Mouse (Mus musculus) lung, embryonic 16.5 days (tissue): ENCODE measurements at regions not wholly inside any gene's neighbourhood (a gene's known extent, or its start where the extent isn't known, plus 50 kb on each side); places are given as distances from the start of the nearest gene placed in this dataset.

ENCODE experiments used
- ATAC-seq: fragments of 200-750 bp; cut with Nextera tagmentation; 2 replicates; pipeline ENCODE4 v1.8.0; 2017; ENCODE audit warnings: low read depth, mild to moderate bottlenecking, moderate library complexity
- H3K27ac ChIP-seq: fragments of 300-500 bp; sonication (generic); 2 replicates; pipeline ENCODE4 v1.5.1; 2014; ENCODE audit warnings: mild to moderate bottlenecking, control low read depth, low read length
- H3K27me3 ChIP-seq: fragments of 300-500 bp; sonication (generic); 2 replicates; pipeline ENCODE4 v1.6.1; 2014; ENCODE audit warnings: low read depth, low read length, mixed read lengths; ENCODE audit not compliant: control insufficient read depth, insufficient read depth
- H3K36me3 ChIP-seq: fragments of 300-500 bp; sonication (generic); 2 replicates; pipeline ENCODE4 v1.6.1; 2014; ENCODE audit warnings: low read length; ENCODE audit not compliant: control insufficient read depth, insufficient read depth
- H3K4me1 ChIP-seq: fragments of 300-500 bp; sonication (generic); replicated peaks from 2 replicates; pipeline ENCODE4 v1.6.1; 2014; ENCODE audit warnings: low read length, mixed read lengths; ENCODE audit not compliant: control insufficient read depth, insufficient read depth
- H3K4me2 ChIP-seq: fragments of 300-500 bp; sonication (generic); 2 replicates; pipeline ENCODE4 v1.6.1; 2014; ENCODE audit warnings: low read depth, low read length, control low read depth
- H3K4me3 ChIP-seq: fragments of 300-500 bp; sonication (generic); 2 replicates; pipeline ENCODE4 v1.5.1; 2014; ENCODE audit warnings: mild to moderate bottlenecking, low read length, control low read depth
- H3K9ac ChIP-seq: fragments of 300-500 bp; sonication (generic); 2 replicates; pipeline ENCODE4 v1.6.1; 2014; ENCODE audit warnings: low read length, control low read depth
- H3K9me3 ChIP-seq: fragments of 300-500 bp; sonication (generic); 2 replicates; pipeline ENCODE4 v1.6.1; 2016; ENCODE audit warnings: low read length; ENCODE audit not compliant: control insufficient read depth
- WGBS: fragments of 180-500 bp; shearing (Covaris S2); extraction: QIAGEN DNeasy Blood & Tissue Kit; methylation state at CpG from one replicate; pipeline ENCODE4 v1.1.7; 2014; 5-methylcytosine and 5-hydroxymethylcytosine counted together

DNA sequence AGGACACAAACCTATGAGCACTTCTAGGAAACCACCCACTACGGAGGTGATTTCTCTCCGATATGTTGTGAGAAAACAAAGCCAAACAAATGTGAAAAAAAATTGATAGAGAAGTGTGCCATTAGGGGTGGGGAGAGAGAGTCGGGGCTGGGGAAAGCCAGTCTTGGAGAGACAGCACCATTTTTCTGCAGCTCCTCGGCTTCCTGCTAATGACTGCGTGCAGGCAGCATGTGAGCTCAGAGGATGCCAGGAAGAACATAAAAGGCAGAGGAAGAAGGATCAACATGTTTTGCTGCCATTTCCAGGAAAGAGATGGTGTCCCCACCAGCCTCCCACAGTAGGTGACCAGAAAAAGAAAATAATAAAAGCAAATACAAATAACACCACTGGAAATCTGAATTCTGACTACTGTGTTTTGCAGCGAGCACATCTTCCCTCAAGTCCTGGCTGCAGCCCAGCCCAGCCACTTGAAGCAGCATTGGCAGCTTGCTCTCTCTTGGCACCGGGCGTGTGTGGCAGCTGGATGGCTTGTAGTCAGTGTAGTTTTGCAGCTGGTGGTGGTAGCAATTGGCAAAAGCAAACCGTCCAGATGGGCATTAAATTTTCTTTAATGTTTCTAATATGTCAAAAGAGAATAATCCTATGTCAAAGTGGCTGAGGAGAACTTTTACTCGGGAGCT, 152.9 kb upstream of the 1700066M21Rik start:
- no peak overlapping the region for H3K9ac ChIP-seq
- no peaks in the 10 kb centered on the region for H3K27me3 ChIP-seq
- no peaks in the 10 kb centered on the region for H3K4me1 ChIP-seq
- H3K4me3 ChIP-seq, result no peak overlapping the region
- H3K27ac ChIP-seq, result no peak overlapping the region
- H3K9me3 ChIP-seq, result no peaks in the 10 kb centered on the region
- 47% methylated on average over 10 of the region's 10 CpGs for WGBS
- no peak for ATAC-seq
- no peak overlapping the region for H3K4me2 ChIP-seq
- H3K36me3 ChIP-seq, result no peaks in the 10 kb centered on the region

DNA sequence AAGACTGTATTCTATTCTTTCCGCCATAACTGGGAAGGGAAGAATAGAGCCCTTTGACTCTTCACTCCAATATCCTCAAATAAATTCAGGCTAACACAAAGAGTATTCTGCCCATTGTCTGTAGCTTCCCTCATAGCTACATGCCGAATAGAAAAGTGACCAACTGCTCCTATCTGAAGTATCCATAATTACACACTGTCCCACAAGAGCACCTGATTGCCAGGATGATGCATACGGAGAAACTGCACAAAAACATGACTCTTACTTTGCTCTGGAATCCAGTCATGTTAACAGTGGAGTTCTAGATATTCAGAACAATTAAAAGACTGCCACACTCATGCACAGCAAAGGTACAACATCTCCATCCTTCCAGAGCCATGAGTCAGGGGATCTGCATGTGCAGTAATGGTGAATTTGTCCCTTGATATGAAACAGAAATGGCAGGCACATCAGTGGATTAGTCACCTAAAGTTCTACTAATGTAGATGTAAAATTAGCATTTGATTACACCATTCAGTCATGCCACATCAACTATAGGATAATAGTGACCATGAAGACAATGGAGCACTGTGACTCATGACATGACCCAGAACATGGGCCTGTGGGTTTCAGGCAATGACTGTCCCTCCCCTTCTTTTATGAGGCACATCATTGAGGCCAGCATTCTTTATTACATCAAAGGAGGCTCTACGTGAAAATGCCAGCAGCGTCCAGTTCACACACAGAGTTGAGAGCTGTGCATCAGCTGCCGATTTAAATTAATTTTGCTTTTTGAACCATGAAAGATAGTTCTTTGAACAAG, 133.6 kb upstream of the 1700066M21Rik start:
- Histone ChIP-seq H3K4me2 (no peak overlapping the region), H3K27me3 (no peaks in the 10 kb centered on the region), H3K36me3 (no peaks in the 10 kb centered on the region), H3K9me3 (no peaks in the 10 kb centered on the region), H3K4me1 (no peaks in the 10 kb centered on the region), H3K27ac (no peak overlapping the region), H3K4me3 (no peak overlapping the region), H3K9ac (no peak overlapping the region)
- 83% methylated on average over 6 of the region's 6 CpGs for WGBS
- ATAC-seq, result no peak

- H3K4me3 ChIP-seq, result no peak overlapping the region
- 70% methylated on average over 7 of the region's 7 CpGs for WGBS
Observed at GRCm38 (mm10) chr1:57259626-57260025, 117.8 kb upstream of the 1700066M21Rik start.

DNA sequence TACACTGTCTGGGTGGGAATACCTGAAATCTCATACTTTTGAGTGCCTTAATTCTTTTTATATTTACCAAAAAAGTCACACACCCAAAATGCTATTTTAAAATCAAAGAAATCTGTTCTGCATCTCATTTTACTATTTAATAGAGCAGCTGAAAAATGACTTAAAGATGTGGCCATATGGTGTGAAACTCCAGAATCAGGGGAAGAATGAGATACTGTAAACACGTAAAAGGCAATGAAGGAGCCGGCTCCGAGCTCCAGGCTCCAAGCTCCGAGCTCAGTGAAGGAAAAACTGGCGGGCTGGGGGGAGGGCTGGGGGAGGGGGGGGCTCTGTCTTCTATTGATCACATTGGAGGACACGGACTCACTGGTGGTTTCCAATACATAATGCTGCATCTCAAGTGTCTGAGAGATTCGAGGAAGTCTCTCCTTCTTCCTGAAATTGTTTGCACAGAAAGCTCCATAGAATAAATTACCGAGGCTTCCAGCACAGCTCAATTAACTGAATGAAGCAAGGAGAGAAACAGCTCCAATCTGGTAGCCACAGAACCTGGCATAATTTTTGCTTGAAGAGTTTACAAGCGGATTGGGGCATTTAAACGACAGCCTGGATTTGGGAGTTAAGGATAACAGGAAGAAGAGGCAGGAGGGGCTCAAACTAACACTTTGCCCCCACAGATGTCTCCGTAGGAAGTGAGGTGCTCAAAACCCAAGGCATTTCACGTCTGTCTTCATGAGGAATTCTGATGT, 112.2 kb upstream of the 1700066M21Rik start:
- no peak overlapping the region for H3K27ac ChIP-seq
- no peak overlapping the region for H3K9ac ChIP-seq
- ATAC-seq, result no peak
- whole genome bisulfite sequencing, result 42% methylated on average over 12 of the region's 12 CpGs
- H3K4me1 ChIP-seq, result no peaks in the 10 kb centered on the region
- H3K9me3 ChIP-seq, result no peaks in the 10 kb centered on the region
- no peak overlapping the region for H3K4me3 ChIP-seq
- H3K4me2 ChIP-seq, result no peak overlapping the region
- no peaks in the 10 kb centered on the region for H3K27me3 ChIP-seq
- no peaks in the 10 kb centered on the region for H3K36me3 ChIP-seq

More at GRCm38 (mm10) chr1:57259626-57260025, 117.8 kb upstream of the 1700066M21Rik start:
- Histone ChIP-seq H3K9ac (no peak overlapping the region), H3K4me2 (no peak overlapping the region), H3K9me3 (no peaks in the 10 kb centered on the region), H3K27me3 (no peaks in the 10 kb centered on the region), H3K4me1 (no peaks in the 10 kb centered on the region), H3K36me3 (no peaks in the 10 kb centered on the region), H3K27ac (no peak overlapping the region)
- ATAC-seq, result no peak

DNA sequence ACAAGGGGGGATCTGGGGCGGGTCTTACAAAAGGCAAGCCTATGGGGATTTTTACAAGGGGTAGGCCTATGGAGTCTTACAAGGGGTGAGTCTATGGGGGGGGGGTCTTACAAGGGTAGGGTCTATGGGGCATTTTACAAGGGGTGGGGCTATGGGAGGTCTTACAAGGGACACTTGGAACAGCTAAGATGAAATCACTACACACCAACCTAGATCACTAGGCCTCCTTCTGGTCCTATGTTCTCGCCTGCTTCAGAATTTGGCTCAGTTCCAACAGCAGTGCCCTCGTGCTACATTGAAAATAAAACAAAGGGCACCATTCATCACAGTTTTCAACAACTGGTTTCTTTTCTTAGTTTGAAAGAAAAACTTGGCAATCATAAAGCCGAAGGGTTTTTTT, 110.7 kb upstream of the 1700066M21Rik start:
- no peaks in the 10 kb centered on the region for H3K4me1 ChIP-seq
- ATAC-seq, result peak; percentile 60
- H3K36me3 ChIP-seq, result no peaks in the 10 kb centered on the region
- H3K4me2 ChIP-seq, result no peak overlapping the region
- H3K9me3 ChIP-seq, result no peaks in the 10 kb centered on the region
- H3K4me3 ChIP-seq, result no peak overlapping the region
- H3K9ac ChIP-seq, result no peak overlapping the region
- no peaks in the 10 kb centered on the region for H3K27me3 ChIP-seq
- 13% methylated on average over 3 of the region's 4 CpGs for WGBS
- H3K27ac ChIP-seq, result no peak overlapping the region

- Histone ChIP-seq H3K27ac (no peak overlapping the region), H3K4me3 (no peak overlapping the region)
Observed at GRCm38 (mm10) chr1:57267851-57268250, 109.6 kb upstream of the 1700066M21Rik start.

GRCm38 (mm10) chr1:57269679-57270354, 107.6 kb upstream of the 1700066M21Rik start:
- no peaks in the 10 kb centered on the region for H3K9me3 ChIP-seq
- no peak overlapping the region for H3K4me3 ChIP-seq
- H3K4me1 ChIP-seq, result no peaks in the 10 kb centered on the region
- H3K36me3 ChIP-seq, result no peaks in the 10 kb centered on the region
- H3K27ac ChIP-seq, result no peak overlapping the region
- no peak overlapping the region for H3K4me2 ChIP-seq
- peak; percentile 61; the same call in 1 of the 2 replicates for ATAC-seq
- WGBS, result 34% methylated on average over 13 of the region's 13 CpGs
- H3K9ac ChIP-seq, result no peak overlapping the region
- no peaks in the 10 kb centered on the region for H3K27me3 ChIP-seq

More at GRCm38 (mm10) chr1:57267851-57268250, 109.6 kb upstream of the 1700066M21Rik start:
- H3K27me3 ChIP-seq, result no peaks in the 10 kb centered on the region
- no peaks in the 10 kb centered on the region for H3K36me3 ChIP-seq
- no peak overlapping the region for H3K9ac ChIP-seq
- 27% methylated on average over 2 of the region's 2 CpGs for WGBS
- no peak for ATAC-seq
- no peaks in the 10 kb centered on the region for H3K9me3 ChIP-seq
- H3K4me1 ChIP-seq, result no peaks in the 10 kb centered on the region
- H3K4me2 ChIP-seq, result no peak overlapping the region

GRCm38 (mm10) chr1:57272593-57272992, 104.8 kb upstream of the 1700066M21Rik start:
- ATAC-seq, result peak; percentile 38; the same call in 1 of the 2 replicates
- 45% methylated on average over 5 of the region's 5 CpGs for WGBS
- H3K27ac ChIP-seq, result no peak overlapping the region

More at GRCm38 (mm10) chr1:57272593-57272992, 104.8 kb upstream of the 1700066M21Rik start:
- Histone ChIP-seq H3K9ac (no peak overlapping the region), H3K9me3 (no peaks in the 10 kb centered on the region), H3K4me3 (no peak overlapping the region), H3K4me2 (no peak overlapping the region), H3K4me1 (no peaks in the 10 kb centered on the region), H3K27me3 (no peaks in the 10 kb centered on the region), H3K36me3 (no peaks in the 10 kb centered on the region)
